Mouse (Mus musculus): Measurements from ENCODE around the gene Kcnj5. TPM values are rescaled to one million over a fixed set of nuclear protein-coding genes. Genes with fewer than 3 reads are reported as not detected.

Kcnj5 gene
- polyA plus RNA-seq, 1 experiment from 2014 or later: 0.36 TPM

DNA sequence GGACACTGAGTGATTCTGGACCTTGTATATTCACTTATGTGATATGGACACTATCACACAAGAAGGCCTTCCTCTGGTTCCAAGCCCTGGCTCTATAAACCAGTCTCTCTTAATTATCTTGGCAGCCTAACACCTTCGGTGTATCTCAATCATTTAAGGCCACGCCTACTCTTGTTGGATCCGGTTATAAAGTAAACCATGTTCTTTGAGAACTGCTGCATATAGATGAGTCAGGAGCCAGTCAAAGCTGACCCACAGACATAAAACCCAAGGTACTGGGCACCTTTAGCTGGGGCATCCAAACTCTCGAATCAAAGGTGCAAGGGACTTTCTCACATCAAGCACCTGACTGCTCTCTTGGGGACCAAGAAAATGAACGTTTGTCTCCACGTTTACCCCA lies 28.1 kb upstream of the Kcnj5 start, which contains the start of gene Kcnj1:
Gene Kcnj1 (plus strand): TSS at position 292 of the 400 bp plus-strand sequence.
- Histone ChIP-seq H3K27me3 (ENCODE audit: control insufficient read depth, insufficient read depth, low read length) (no peaks in the 10 kb centered on the region), H3K27ac (ENCODE audit: low read depth, low read length) (no peak within 1 kb of the TSS)
- no peak for ATAC-seq (ENCODE audit: low FRiP score)

DNA sequence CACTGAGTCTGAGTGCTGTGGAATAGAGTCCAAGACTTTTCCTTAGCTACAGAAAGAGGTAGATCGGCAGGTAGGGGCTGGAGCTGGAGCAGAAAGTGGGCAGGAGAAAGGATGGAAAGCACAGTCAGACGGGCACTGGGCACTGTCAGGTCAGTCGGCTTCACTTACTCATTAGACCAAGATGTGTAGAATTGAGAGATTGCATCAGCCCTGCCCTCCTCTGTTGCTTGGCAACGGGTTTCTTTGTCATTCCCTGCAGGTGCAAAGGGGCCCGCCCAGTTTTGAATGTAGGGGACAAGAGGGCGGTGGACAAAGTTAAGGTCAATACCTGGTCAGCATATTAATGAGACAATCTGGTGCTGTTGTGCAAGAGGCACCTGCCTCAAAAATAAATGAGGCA lies 25.2 kb upstream of the Kcnj5 start:
- H3K4me3 ChIP-seq (ENCODE audit: low read depth, low read length): no peak overlapping the region
- no peaks in the 10 kb centered on the region for H3K27me3 ChIP-seq (ENCODE audit: control insufficient read depth, insufficient read depth, low read length)
- H3K4me2 ChIP-seq (replicated peaks; ENCODE audit: low read depth, low read length): no peak overlapping the region
- H3K4me1 ChIP-seq (replicated peaks; ENCODE audit: control insufficient read depth, insufficient read depth, low read length): no peaks in the 10 kb centered on the region
- H3K27ac ChIP-seq (ENCODE audit: low read depth, low read length): no peak overlapping the region
- H3K9ac ChIP-seq (ENCODE audit: low read depth, low read length): no peak overlapping the region
- 44% methylated on average over 6 of the region's 6 CpGs for WGBS
- H3K36me3 ChIP-seq (ENCODE audit: control insufficient read depth, insufficient read depth, low read length): no peaks in the 10 kb centered on the region
- DNase-seq (ENCODE audit: low spot score) (peak; percentile 25), ATAC-seq (ENCODE audit: low FRiP score) (no peak)
- no peaks in the 10 kb centered on the region for H3K9me3 ChIP-seq (ENCODE audit: control insufficient read depth, low read length)

More for the DNA sequence above, 28.1 kb upstream of the Kcnj5 start, which contains the start of gene Kcnj1:
- no peak within 1 kb of the TSS for H3K9ac ChIP-seq (ENCODE audit: low read depth, low read length)
- no peak within 1 kb of the TSS for H3K4me2 ChIP-seq (replicated peaks; ENCODE audit: low read depth, low read length)
- DNase-seq (ENCODE audit: low spot score): no peak
- H3K36me3 ChIP-seq (ENCODE audit: control insufficient read depth, insufficient read depth, low read length): no peaks in the 10 kb centered on the region
- H3K4me1 ChIP-seq (replicated peaks; ENCODE audit: control insufficient read depth, insufficient read depth, low read length): no peaks in the 10 kb centered on the region
- 89% methylated on average over 6 of the region's 6 CpGs for WGBS
- no peaks in the 10 kb centered on the region for H3K9me3 ChIP-seq (ENCODE audit: control insufficient read depth, low read length)
- H3K4me3 ChIP-seq (ENCODE audit: low read depth, low read length): no peak within 1 kb of the TSS

- H3K4me3 ChIP-seq (ENCODE audit: low read depth, low read length): no peak overlapping the region
- WGBS: 50% methylated on average over 2 of the region's 2 CpGs
- no peak overlapping the region for H3K9ac ChIP-seq (ENCODE audit: low read depth, low read length)
- no peak for DNase-seq (ENCODE audit: low spot score)
- H3K4me2 ChIP-seq (replicated peaks; ENCODE audit: low read depth, low read length): no peak overlapping the region
- ATAC-seq (ENCODE audit: low FRiP score): no peak
- no peaks in the 10 kb centered on the region for H3K27me3 ChIP-seq (ENCODE audit: control insufficient read depth, insufficient read depth, low read length)
- no peaks in the 10 kb centered on the region for H3K36me3 ChIP-seq (ENCODE audit: control insufficient read depth, insufficient read depth, low read length)
- H3K27ac ChIP-seq (ENCODE audit: low read depth, low read length): no peak overlapping the region
- no peaks in the 10 kb centered on the region for H3K9me3 ChIP-seq (ENCODE audit: control insufficient read depth, low read length)
- no peaks in the 10 kb centered on the region for H3K4me1 ChIP-seq (replicated peaks; ENCODE audit: control insufficient read depth, insufficient read depth, low read length)
Measured at GRCm38 (mm10) chr9:32368812-32369211, 24.7 kb upstream of the Kcnj5 start.

GRCm38 (mm10) chr9:32360770-32361169 lies 16.6 kb upstream of the Kcnj5 start:
- ATAC-seq (ENCODE audit: low FRiP score) (no peak), DNase-seq (ENCODE audit: low spot score) (no peak)
- Histone ChIP-seq H3K9ac (ENCODE audit: low read depth, low read length) (no peak overlapping the region), H3K27ac (ENCODE audit: low read depth, low read length) (no peak overlapping the region), H3K36me3 (ENCODE audit: control insufficient read depth, insufficient read depth, low read length) (no peaks in the 10 kb centered on the region), H3K4me2 (replicated peaks; ENCODE audit: low read depth, low read length) (no peak overlapping the region), H3K4me3 (ENCODE audit: low read depth, low read length) (no peak overlapping the region), H3K27me3 (ENCODE audit: control insufficient read depth, insufficient read depth, low read length) (no peaks in the 10 kb centered on the region), H3K9me3 (ENCODE audit: control insufficient read depth, low read length) (no peaks in the 10 kb centered on the region), H3K4me1 (replicated peaks; ENCODE audit: control insufficient read depth, insufficient read depth, low read length) (no peaks in the 10 kb centered on the region)
- WGBS: 84% methylated on average over 1 of the region's 1 CpGs

DNA sequence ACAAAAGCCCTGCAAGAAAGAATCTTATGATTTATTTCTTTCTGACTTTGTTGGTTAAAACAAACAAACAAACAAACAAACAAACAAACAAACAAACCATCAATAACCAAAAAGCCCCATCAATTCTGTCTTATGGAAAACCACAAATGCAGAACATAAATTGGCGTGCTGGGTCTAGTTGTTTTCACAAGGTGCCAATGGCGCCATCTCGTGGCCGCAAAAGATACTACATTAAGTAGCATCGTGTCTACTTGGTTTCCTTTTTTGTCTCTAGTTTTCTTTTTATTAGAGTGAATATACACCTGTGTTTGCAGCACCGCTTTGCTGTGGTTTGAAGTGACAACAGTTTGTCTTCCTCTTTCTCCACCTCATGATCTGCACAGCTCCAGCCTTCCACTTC lies 6.2 kb upstream of the Kcnj5 start:
- ATAC-seq (ENCODE audit: low FRiP score): no peak
- 8% methylated on average over 6 of the region's 6 CpGs for WGBS
- H3K27me3 ChIP-seq (ENCODE audit: control insufficient read depth, insufficient read depth, low read length): peaks cover 8% of the 10 kb centered on the region; the same call in 1 of the 2 replicates
- H3K4me1 ChIP-seq (replicated peaks; ENCODE audit: control insufficient read depth, insufficient read depth, low read length): no peaks in the 10 kb centered on the region
- H3K27ac ChIP-seq (ENCODE audit: low read depth, low read length): no peak overlapping the region
- H3K4me3 ChIP-seq (ENCODE audit: low read depth, low read length): no peak overlapping the region
- no peak overlapping the region for H3K4me2 ChIP-seq (replicated peaks; ENCODE audit: low read depth, low read length)
- H3K9me3 ChIP-seq (ENCODE audit: control insufficient read depth, low read length): no peaks in the 10 kb centered on the region
- no peaks in the 10 kb centered on the region for H3K36me3 ChIP-seq (ENCODE audit: control insufficient read depth, insufficient read depth, low read length)
- peak; percentile 84 for DNase-seq (ENCODE audit: low spot score)
- H3K9ac ChIP-seq (ENCODE audit: low read depth, low read length): no peak overlapping the region

DNA sequence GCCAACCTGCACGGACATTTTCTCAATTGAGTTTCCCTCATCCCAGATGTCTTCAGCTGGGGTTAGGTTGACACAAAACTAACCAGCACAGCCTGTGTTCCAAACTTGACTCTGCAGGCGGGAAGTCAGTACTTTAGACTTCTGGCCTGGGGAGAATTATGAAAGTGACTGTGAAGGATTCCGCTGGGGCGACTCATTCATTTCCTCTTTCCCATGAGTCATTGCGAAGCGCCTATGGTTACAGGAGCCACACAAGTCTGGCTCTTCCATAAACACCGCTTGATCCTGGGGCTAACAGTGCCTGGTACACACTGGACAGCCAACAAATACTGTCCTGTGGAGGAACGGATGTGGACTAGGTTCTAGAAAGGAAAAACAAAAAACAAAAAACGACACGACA lies 5.2 kb upstream of the Kcnj5 start:
- H3K9ac ChIP-seq (ENCODE audit: low read depth, low read length): no peak overlapping the region
- no peak for DNase-seq (ENCODE audit: low spot score)
- H3K4me1 ChIP-seq (replicated peaks; ENCODE audit: control insufficient read depth, insufficient read depth, low read length): 0 out of 2 replicates have a peak, but pooled peaks cover under 1% of the 10 kb centered on the region
- H3K4me2 ChIP-seq (replicated peaks; ENCODE audit: low read depth, low read length): no peak overlapping the region
- H3K9me3 ChIP-seq (ENCODE audit: control insufficient read depth, low read length): no peaks in the 10 kb centered on the region
- no peak for ATAC-seq (ENCODE audit: low FRiP score)
- WGBS: 89% methylated on average over 10 of the region's 10 CpGs
- H3K27ac ChIP-seq (ENCODE audit: low read depth, low read length): no peak overlapping the region
- no peak overlapping the region for H3K4me3 ChIP-seq (ENCODE audit: low read depth, low read length)
- no peaks in the 10 kb centered on the region for H3K36me3 ChIP-seq (ENCODE audit: control insufficient read depth, insufficient read depth, low read length)
- H3K27me3 ChIP-seq (ENCODE audit: control insufficient read depth, insufficient read depth, low read length): peaks cover 18% of the 10 kb centered on the region

DNA sequence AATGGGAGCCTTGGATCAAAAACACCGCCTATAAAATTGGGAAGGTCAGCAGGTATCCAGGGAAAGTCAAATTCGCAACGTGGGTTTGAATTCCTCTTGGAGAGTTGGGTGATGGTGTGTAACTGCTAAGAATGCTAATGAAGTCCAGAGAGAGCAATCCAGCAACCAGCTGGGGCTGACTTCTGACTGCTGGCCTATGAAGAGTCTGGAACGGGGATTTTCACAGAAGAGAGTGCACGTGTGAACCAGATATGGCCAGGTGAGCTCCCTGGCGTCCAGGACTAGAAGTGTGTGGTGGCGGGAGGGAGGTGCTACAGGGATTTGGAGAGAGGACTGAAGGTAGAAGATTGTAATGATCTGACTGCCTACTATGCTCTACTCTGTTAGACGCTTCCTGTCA lies 3.9 kb upstream of the Kcnj5 start:
- H3K4me1 ChIP-seq (replicated peaks; ENCODE audit: control insufficient read depth, insufficient read depth, low read length): 0 out of 2 replicates have a peak, but pooled peaks cover 2% of the 10 kb centered on the region
- 78% methylated on average over 8 of the region's 8 CpGs for WGBS
- ATAC-seq (ENCODE audit: low FRiP score): no peak
- no peak overlapping the region for H3K4me3 ChIP-seq (ENCODE audit: low read depth, low read length)
- no peak overlapping the region for H3K4me2 ChIP-seq (replicated peaks; ENCODE audit: low read depth, low read length)
- no peak for DNase-seq (ENCODE audit: low spot score)
- H3K36me3 ChIP-seq (ENCODE audit: control insufficient read depth, insufficient read depth, low read length): no peaks in the 10 kb centered on the region
- H3K27me3 ChIP-seq (ENCODE audit: control insufficient read depth, insufficient read depth, low read length): peaks cover 29% of the 10 kb centered on the region
- H3K9ac ChIP-seq (ENCODE audit: low read depth, low read length): no peak overlapping the region
- no peak overlapping the region for H3K27ac ChIP-seq (ENCODE audit: low read depth, low read length)
- H3K9me3 ChIP-seq (ENCODE audit: control insufficient read depth, low read length): no peaks in the 10 kb centered on the region

- DNase-seq (ENCODE audit: low spot score) (peak; percentile 41), ATAC-seq (ENCODE audit: low FRiP score) (peak; percentile 62)
- H3K36me3 ChIP-seq (ENCODE audit: control insufficient read depth, insufficient read depth, low read length): no peaks in the 10 kb centered on the region
- WGBS: 2% methylated on average over 21 of the region's 21 CpGs
- H3K4me2 ChIP-seq (replicated peaks; ENCODE audit: low read depth, low read length): peak overlapping the region; percentile 59
- H3K9ac ChIP-seq (ENCODE audit: low read depth, low read length): peak overlapping the region; percentile 40; the same call in 1 of the 2 replicates
- no peak overlapping the region for H3K27ac ChIP-seq (ENCODE audit: low read depth, low read length)
- no peaks in the 10 kb centered on the region for H3K9me3 ChIP-seq (ENCODE audit: control insufficient read depth, low read length)
- 0 out of 2 replicates have a peak, but pooled peaks cover 2% of the 10 kb centered on the region for H3K4me1 ChIP-seq (replicated peaks; ENCODE audit: control insufficient read depth, insufficient read depth, low read length)
- peak overlapping the region; percentile 29 for H3K4me3 ChIP-seq (ENCODE audit: low read depth, low read length)
- H3K27me3 ChIP-seq (ENCODE audit: control insufficient read depth, insufficient read depth, low read length): peaks cover 43% of the 10 kb centered on the region
Measured at GRCm38 (mm10) chr9:32344489-32344888, 339 bp upstream of the Kcnj5 start.

DNA sequence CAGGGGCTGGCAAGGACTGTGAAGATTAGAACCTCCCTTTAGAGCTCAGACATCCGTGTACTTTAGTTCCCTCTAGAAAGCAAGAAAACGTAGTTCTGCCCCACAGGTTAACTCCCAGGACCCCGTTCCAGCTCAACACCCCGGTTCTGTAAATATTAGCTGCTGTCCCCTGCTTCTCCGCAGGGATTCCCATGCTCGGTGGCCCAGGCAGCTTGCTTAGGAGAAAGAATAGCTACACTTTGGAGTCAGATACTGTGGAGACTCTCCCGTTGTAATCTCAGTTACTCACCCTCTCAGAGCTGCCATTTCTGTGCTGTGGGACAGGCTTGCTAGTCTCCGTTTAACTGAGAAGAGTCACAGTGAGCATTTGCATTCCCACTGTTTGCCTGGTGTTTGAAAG lies 1.2 kb downstream of the Kcnj5 start:
- Histone ChIP-seq H3K27ac (ENCODE audit: low read depth, low read length) (no peak overlapping the region), H3K27me3 (ENCODE audit: control insufficient read depth, insufficient read depth, low read length) (peaks cover 43% of the 10 kb centered on the region), H3K4me3 (ENCODE audit: low read depth, low read length) (no peak overlapping the region), H3K36me3 (ENCODE audit: control insufficient read depth, insufficient read depth, low read length) (no peaks in the 10 kb centered on the region), H3K4me2 (replicated peaks; ENCODE audit: low read depth, low read length) (no peak overlapping the region), H3K9me3 (ENCODE audit: control insufficient read depth, low read length) (no peaks in the 10 kb centered on the region), H3K4me1 (replicated peaks; ENCODE audit: control insufficient read depth, insufficient read depth, low read length) (0 out of 2 replicates have a peak, but pooled peaks cover 2% of the 10 kb centered on the region), H3K9ac (ENCODE audit: low read depth, low read length) (no peak overlapping the region)
- 8% methylated on average over 8 of the region's 8 CpGs for WGBS
- ATAC-seq (ENCODE audit: low FRiP score): no peak
- no peak for DNase-seq (ENCODE audit: low spot score)
